Mouse (Mus musculus): ENCODE measurements around the gene Hs3st3b1. TPM values are rescaled to one million over a fixed set of nuclear protein-coding genes. Genes with fewer than 3 reads are reported as not detected.

Hs3st3b1 gene
- polyA plus RNA-seq, 1 experiment from 2014 or later: 2.5 TPM

DNA sequence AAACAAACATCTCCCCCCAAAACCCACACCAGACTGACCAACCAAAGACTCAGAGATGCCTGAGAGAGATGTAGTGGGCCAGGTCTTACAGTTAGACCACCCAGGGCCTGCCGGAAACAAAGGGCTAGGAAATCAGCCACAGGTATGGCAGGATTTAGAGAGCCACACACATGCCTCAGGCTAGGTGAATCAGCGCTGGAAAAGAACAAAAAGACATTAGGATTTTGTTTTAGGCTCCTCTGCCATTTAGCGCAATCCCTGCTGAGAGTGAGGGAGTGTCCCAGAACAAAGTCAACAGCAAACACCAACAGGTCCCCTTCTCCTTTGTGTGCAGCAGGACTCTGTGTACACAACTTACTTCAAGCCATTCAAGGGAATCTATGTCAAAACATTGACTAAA is 14.6 kb upstream of the Hs3st3b1 start:
- 0 out of 2 replicates have a peak, but pooled peaks cover 8% of the 10 kb centered on the region for H3K27me3 ChIP-seq (replicated peaks; ENCODE audit: control insufficient read depth, insufficient read depth, low read length)
- no peak overlapping the region for H3K27ac ChIP-seq (ENCODE audit: low read depth, low read length)
- no peak for ATAC-seq
- TF ChIP-seq CTCF (IDR thresholded peaks at IDR 0.05; ENCODE audit: low read depth): no peak
- H3K9me3 ChIP-seq (ENCODE audit: control insufficient read depth): no peaks in the 10 kb centered on the region
- H3K4me2 ChIP-seq (replicated peaks; ENCODE audit: low read depth): no peak overlapping the region
- H3K36me3 ChIP-seq (ENCODE audit: control insufficient read depth, insufficient read depth): no peaks in the 10 kb centered on the region
- no peak overlapping the region for H3K9ac ChIP-seq (ENCODE audit: low read depth, low read length)
- 44% methylated on average over 3 of the region's 3 CpGs for WGBS
- no peaks in the 10 kb centered on the region for H3K4me1 ChIP-seq (replicated peaks; ENCODE audit: control insufficient read depth, insufficient read depth, low read length)
- no peak overlapping the region for H3K4me3 ChIP-seq (ENCODE audit: low read depth, low read length)

DNA sequence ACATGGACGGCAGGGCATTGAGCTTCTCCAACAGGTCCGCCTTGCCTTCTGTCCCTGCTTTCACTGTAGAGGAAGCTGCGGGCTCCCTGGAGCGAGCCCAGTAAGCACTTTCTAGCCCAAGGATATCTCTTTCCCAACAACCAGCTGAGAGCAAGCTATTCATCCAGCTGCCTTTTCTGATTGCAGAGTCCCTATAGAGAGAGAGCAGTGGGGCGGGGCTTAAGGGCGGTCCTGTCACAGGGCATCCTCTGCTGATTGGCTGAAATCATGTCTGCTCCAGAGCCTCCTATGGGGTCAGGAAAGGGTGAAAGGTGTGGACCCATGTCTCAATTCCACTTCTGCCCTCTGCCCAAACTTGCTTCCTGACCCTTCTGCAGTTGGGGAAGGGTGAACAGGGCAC is 4.8 kb upstream of the Hs3st3b1 start:
- H3K36me3 ChIP-seq (ENCODE audit: control insufficient read depth, insufficient read depth): no peaks in the 10 kb centered on the region
- ATAC-seq: no peak
- 81% methylated on average over 6 of the region's 6 CpGs for WGBS
- no peaks in the 10 kb centered on the region for H3K9me3 ChIP-seq (ENCODE audit: control insufficient read depth)
- TF ChIP-seq CTCF (IDR thresholded peaks at IDR 0.05; ENCODE audit: low read depth): no peak
- H3K27ac ChIP-seq (ENCODE audit: low read depth, low read length): no peak overlapping the region
- no peak overlapping the region for H3K4me3 ChIP-seq (ENCODE audit: low read depth, low read length)
- no peak overlapping the region for H3K9ac ChIP-seq (ENCODE audit: low read depth, low read length)
- peaks cover 42% of the 10 kb centered on the region for H3K27me3 ChIP-seq (replicated peaks; ENCODE audit: control insufficient read depth, insufficient read depth, low read length)
- H3K4me1 ChIP-seq (replicated peaks; ENCODE audit: control insufficient read depth, insufficient read depth, low read length): peaks cover 2% of the 10 kb centered on the region; the same call in 1 of the 2 replicates
- no peak overlapping the region for H3K4me2 ChIP-seq (replicated peaks; ENCODE audit: low read depth)

DNA sequence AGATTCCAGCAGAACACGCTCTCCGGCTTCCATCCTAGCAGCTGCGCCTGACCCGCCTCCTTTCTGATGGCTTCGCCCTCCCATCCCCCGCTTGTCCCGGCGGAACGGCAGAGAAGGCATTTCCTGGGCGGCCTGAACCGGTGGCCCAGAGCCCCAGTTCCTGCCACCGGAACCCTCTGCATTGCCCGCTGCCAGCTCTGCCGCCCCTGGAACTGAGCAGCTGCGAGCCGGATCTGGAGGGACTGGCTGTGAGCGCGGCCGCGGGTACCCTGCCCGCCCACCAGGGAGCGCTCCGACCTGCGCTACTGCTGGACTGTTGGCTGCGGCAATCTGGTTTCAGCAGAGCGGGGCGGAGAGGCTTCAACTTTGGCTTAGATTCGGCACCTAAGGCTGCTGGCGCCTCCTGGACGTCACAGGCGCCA is 3.1 kb upstream of the Hs3st3b1 start:
- no peak overlapping the region for H3K9ac ChIP-seq (ENCODE audit: low read depth, low read length)

DNA sequence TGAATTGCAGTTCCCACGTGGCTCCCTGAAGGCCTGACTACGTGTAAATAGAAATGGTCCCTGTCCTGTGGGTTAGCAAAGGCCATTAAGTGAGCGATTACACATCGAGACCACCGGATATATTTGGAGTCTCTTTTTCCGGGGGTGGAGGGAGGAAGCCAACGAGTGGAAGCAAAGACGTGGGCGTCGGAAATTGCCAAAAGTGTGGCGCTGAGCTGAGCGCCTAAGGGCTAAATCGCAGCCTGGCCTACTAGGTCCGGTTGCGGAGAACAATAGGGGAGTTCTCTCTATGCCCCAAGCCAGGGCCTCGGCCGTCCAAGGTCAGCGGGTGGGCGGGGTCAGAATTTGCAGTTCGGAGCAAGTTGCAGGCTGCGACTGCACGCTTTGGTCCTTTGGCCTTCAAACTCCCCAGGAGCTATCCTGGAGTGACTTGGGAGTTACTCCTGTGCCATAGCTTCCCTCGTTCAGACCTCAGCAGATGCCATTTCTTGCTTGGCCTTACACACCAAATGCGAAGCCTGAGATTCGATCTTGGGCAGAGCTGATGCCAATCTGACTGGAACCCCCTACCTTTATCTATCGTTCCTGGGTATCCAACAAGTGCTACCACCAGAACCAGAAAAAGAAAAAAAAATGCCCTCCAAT is 2.3 kb upstream of the Hs3st3b1 start:
- no peak overlapping the region for H3K4me3 ChIP-seq (ENCODE audit: low read depth, low read length)
- WGBS: 12% methylated on average over 26 of the region's 26 CpGs
- peaks cover 5% of the 10 kb centered on the region; the same call in 1 of the 2 replicates for H3K4me1 ChIP-seq (replicated peaks; ENCODE audit: control insufficient read depth, insufficient read depth, low read length)
- H3K4me2 ChIP-seq (replicated peaks; ENCODE audit: low read depth): 0 out of 2 replicates have a peak overlapping the region, but pooled peaks have one; percentile 24
- peaks cover 64% of the 10 kb centered on the region for H3K27me3 ChIP-seq (replicated peaks; ENCODE audit: control insufficient read depth, insufficient read depth, low read length)
- H3K36me3 ChIP-seq (ENCODE audit: control insufficient read depth, insufficient read depth): no peaks in the 10 kb centered on the region
- H3K27ac ChIP-seq (ENCODE audit: low read depth, low read length): no peak overlapping the region
- TF ChIP-seq CTCF (IDR thresholded peaks at IDR 0.05; ENCODE audit: low read depth): no peak
- no peaks in the 10 kb centered on the region for H3K9me3 ChIP-seq (ENCODE audit: control insufficient read depth)
- H3K9ac ChIP-seq (ENCODE audit: low read depth, low read length): no peak overlapping the region
- ATAC-seq: no peak

More for the DNA sequence above, 3.1 kb upstream of the Hs3st3b1 start:
- peak; percentile 31; the same call in 1 of the 2 replicates for ATAC-seq
- H3K4me1 ChIP-seq (replicated peaks; ENCODE audit: control insufficient read depth, insufficient read depth, low read length): peaks cover 5% of the 10 kb centered on the region; the same call in 1 of the 2 replicates
- WGBS: under 1% methylated on average over 31 of the region's 31 CpGs
- no peaks in the 10 kb centered on the region for H3K36me3 ChIP-seq (ENCODE audit: control insufficient read depth, insufficient read depth)
- H3K27ac ChIP-seq (ENCODE audit: low read depth, low read length): no peak overlapping the region
- no peaks in the 10 kb centered on the region for H3K9me3 ChIP-seq (ENCODE audit: control insufficient read depth)
- H3K4me3 ChIP-seq (ENCODE audit: low read depth, low read length): peak overlapping the region; percentile 43
- H3K27me3 ChIP-seq (replicated peaks; ENCODE audit: control insufficient read depth, insufficient read depth, low read length): peaks cover 56% of the 10 kb centered on the region
- TF ChIP-seq CTCF (IDR thresholded peaks at IDR 0.05; ENCODE audit: low read depth): peak; percentile 96
- peak overlapping the region; percentile 68 for H3K4me2 ChIP-seq (replicated peaks; ENCODE audit: low read depth)

DNA sequence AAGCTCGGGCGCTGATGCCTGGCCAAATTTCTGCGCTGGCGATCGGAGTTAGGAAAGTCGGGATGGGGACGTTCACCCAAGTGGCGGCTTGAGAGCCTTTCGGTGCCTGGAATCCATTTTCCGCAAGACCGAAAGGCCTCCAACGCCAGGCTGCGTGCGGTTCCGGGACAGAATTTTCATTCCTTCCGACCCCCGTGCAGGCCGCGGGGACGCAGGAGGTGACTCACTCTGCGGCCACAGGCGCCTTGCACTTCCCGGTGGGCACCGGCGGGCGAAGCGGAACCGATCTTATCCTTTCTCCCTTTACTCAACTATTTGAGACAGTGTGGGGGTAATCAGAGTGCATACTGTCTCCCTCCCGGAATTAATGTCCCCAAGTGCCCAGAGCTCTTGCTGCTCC is 1.3 kb upstream of the Hs3st3b1 start:
- Histone ChIP-seq H3K4me1 (replicated peaks; ENCODE audit: control insufficient read depth, insufficient read depth, low read length) (peaks cover 5% of the 10 kb centered on the region; the same call in 1 of the 2 replicates), H3K4me3 (ENCODE audit: low read depth, low read length) (peak overlapping the region; percentile 35), H3K9me3 (ENCODE audit: control insufficient read depth) (no peaks in the 10 kb centered on the region), H3K9ac (ENCODE audit: low read depth, low read length) (no peak overlapping the region), H3K4me2 (replicated peaks; ENCODE audit: low read depth) (peak overlapping the region; percentile 84), H3K36me3 (ENCODE audit: control insufficient read depth, insufficient read depth) (no peaks in the 10 kb centered on the region), H3K27me3 (replicated peaks; ENCODE audit: control insufficient read depth, insufficient read depth, low read length) (peaks cover 69% of the 10 kb centered on the region), H3K27ac (ENCODE audit: low read depth, low read length) (no peak overlapping the region)
- 2% methylated on average over 29 of the region's 29 CpGs for WGBS
- TF ChIP-seq CTCF (IDR thresholded peaks at IDR 0.05; ENCODE audit: low read depth): no peak
- ATAC-seq: no peak

DNA sequence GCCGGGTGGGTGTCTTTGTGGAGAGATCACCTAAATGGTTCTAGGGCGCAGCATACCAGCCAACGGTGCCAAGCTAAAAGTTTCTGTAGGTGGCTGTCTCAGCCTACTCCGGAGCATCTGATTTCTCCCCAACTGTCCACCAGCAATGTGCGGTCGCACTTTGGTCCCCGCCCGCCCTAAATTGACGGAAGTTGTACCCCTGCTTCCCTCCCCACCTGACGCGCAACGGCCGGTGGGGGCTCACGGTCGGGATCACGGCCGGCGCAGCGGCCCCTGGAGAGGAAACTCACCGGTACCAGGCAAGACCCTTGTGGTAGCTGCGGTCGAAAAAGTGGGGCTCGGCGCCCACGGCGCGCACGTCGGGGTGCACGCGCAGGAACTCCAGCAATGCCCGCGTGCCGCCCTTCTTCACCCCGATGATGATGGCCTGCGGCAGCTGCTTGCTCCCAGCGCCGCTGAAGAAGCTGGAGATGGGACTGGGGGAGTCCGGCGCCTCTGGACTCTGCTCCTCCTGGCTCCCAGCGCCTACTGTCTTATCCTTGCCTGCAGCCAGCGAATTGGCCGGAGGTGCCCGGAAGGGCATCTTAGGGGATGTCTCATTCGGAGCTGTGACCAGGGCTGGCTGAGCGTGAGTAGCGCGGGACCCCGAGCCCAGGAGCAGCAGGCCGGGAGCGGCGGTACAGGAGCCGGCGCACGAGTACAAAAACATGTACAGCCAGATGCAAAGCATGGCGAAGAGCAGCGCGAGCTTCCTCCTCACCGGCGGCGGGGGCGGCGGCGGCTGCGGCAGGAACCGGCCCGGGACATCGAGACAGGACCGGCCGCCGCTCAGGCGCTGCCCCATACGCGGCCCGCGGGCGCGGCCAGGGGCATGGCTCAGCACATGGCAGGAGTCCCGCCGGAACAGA is 792 bp downstream of the Hs3st3b1 start:
- Histone ChIP-seq H3K4me3 (ENCODE audit: low read depth, low read length) (peak overlapping the region; percentile 58), H3K9ac (ENCODE audit: low read depth, low read length) (peak overlapping the region; percentile 64), H3K36me3 (ENCODE audit: control insufficient read depth, insufficient read depth) (no peaks in the 10 kb centered on the region), H3K27me3 (replicated peaks; ENCODE audit: control insufficient read depth, insufficient read depth, low read length) (peaks cover 69% of the 10 kb centered on the region), H3K4me1 (replicated peaks; ENCODE audit: control insufficient read depth, insufficient read depth, low read length) (peaks cover 5% of the 10 kb centered on the region; the same call in 1 of the 2 replicates), H3K27ac (ENCODE audit: low read depth, low read length) (no peak overlapping the region), H3K4me2 (replicated peaks; ENCODE audit: low read depth) (peak overlapping the region; percentile 84), H3K9me3 (ENCODE audit: control insufficient read depth) (no peaks in the 10 kb centered on the region)
- no peak for ATAC-seq
- WGBS: under 1% methylated on average over 78 of the region's 80 CpGs
- TF ChIP-seq CTCF (IDR thresholded peaks at IDR 0.05; ENCODE audit: low read depth): no peak

Data from intestine, postnatal 0 days (tissue).